Mouse (Mus musculus): ENCODE results near the gene Adpgk. TPM values are rescaled to one million over a fixed set of nuclear protein-coding genes. Genes with fewer than 3 reads are reported as not detected.
A peak's percentile ranks its signal among the peaks of the same experiment; 100 is the strongest.
"Not testable (repeated sequence)": the region's sequence is repeated elsewhere in the genome, so short reads cannot be mapped to it uniquely, and the experiment has no call there.

Adpgk gene
- polyA plus RNA-seq, 1 experiment from 2014 or later, result 31.2 TPM

DNA sequence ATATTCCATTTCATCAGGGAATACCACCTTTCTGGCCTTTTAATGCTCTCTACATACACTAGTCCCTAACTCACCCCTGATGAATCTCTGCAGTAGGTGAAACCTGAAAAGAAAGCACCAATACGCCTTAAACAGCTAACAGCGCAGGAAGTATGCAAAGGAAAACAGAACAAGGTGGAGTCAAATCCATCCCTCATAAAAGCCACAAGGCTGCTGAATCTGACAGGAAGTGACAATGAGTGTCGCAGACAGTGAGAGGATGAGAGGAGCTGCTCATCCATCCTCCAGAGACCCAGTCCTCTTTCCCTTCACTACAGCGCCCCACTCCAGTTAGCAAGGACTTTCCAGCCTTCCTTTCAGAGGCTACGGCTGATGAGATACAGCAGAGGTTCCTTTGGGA lies 47.1 kb downstream of the Adpgk start:
- Histone ChIP-seq H3K36me3 (peaks cover 20% of the 10 kb centered on the region), H3K4me2 (no peak overlapping the region), H3K9me3 (replicated peaks) (peaks cover 3% of the 10 kb centered on the region; the same call in 1 of the 2 replicates), H3K4me1 (replicated peaks) (no peaks in the 10 kb centered on the region), H3K9ac (no peak overlapping the region), H3K4me3 (no peak overlapping the region), H3K27me3 (replicated peaks) (no peaks in the 10 kb centered on the region), H3K27ac (ENCODE audit: poor library complexity, severe bottlenecking) (no peak overlapping the region)
- WGBS, result 77% methylated on average over 5 of the region's 5 CpGs
- no peak for ATAC-seq (ENCODE audit: insufficient number of reproducible peaks, low FRiP score)

DNA sequence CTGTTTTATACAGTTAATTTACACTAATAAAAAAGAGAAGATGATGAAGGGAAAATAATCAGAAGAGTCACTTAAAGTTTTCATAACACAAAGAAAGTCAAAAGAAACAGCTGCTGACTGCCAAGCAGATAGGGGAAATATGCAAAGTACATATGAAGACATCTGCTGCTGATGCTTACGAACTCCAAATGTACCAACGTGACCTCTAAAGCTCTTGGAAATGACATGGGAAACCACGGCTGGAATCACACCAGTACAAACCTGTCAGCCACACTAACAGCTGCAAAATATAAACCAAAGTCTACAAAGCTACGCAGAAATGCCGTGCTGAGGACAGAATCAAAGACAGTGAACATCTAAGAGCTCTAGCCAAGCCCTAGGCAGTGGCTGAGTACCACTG lies 47.7 kb downstream of the Adpgk start:
- H3K4me1 ChIP-seq (replicated peaks), result no peaks in the 10 kb centered on the region
- whole genome bisulfite sequencing, result 87% methylated on average over 5 of the region's 5 CpGs

GRCm38 (mm10) chr9:59340002-59340401 lies 48.6 kb downstream of the Adpgk start:
- no peaks in the 10 kb centered on the region for H3K4me1 ChIP-seq (replicated peaks)
- no peak overlapping the region for H3K4me3 ChIP-seq
- H3K27me3 ChIP-seq (replicated peaks), result no peaks in the 10 kb centered on the region
- no peak overlapping the region for H3K27ac ChIP-seq (ENCODE audit: poor library complexity, severe bottlenecking)
- H3K9ac ChIP-seq, result no peak overlapping the region
- WGBS, result 79% methylated on average over 9 of the region's 9 CpGs
- peaks cover 3% of the 10 kb centered on the region; the same call in 1 of the 2 replicates for H3K9me3 ChIP-seq (replicated peaks)
- no peak for ATAC-seq (ENCODE audit: insufficient number of reproducible peaks, low FRiP score)
- no peak overlapping the region for H3K4me2 ChIP-seq
- H3K36me3 ChIP-seq, result peaks cover 19% of the 10 kb centered on the region

More for the DNA sequence above, 47.7 kb downstream of the Adpgk start:
- Histone ChIP-seq H3K4me2 (no peak overlapping the region), H3K27me3 (replicated peaks) (no peaks in the 10 kb centered on the region), H3K27ac (ENCODE audit: poor library complexity, severe bottlenecking) (no peak overlapping the region), H3K4me3 (no peak overlapping the region), H3K9ac (no peak overlapping the region), H3K36me3 (peaks cover 19% of the 10 kb centered on the region), H3K9me3 (replicated peaks) (peaks cover 3% of the 10 kb centered on the region; the same call in 1 of the 2 replicates)
- ATAC-seq (ENCODE audit: insufficient number of reproducible peaks, low FRiP score), result no peak

DNA sequence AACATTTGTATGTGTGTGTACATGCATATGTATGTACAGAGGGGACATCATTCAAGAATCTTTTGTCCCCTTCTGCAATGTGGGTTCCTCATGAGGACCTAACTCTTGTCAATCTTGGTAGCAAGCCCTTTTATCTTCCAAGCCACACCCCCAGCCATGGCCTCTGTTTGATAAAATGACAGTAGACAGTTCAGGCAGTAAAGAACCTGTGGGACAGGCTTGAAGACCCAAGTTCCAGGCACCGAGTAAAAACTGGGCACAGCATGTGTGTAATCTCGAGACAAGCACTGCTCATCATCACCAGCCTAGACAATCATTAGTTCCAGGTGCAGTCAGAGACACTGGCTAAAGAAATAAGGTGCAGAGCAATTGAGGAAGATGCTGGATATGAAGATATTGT lies 54.8 kb downstream of the Adpgk start:
- Histone ChIP-seq H3K9ac (no peak overlapping the region), H3K4me2 (no peak overlapping the region), H3K9me3 (replicated peaks) (peaks cover 3% of the 10 kb centered on the region; the same call in 1 of the 2 replicates), H3K36me3 (peaks cover 7% of the 10 kb centered on the region), H3K4me3 (no peak overlapping the region), H3K27me3 (replicated peaks) (no peaks in the 10 kb centered on the region), H3K4me1 (replicated peaks) (no peaks in the 10 kb centered on the region), H3K27ac (ENCODE audit: poor library complexity, severe bottlenecking) (no peak overlapping the region)
- WGBS, result 46% methylated on average over 2 of the region's 2 CpGs
- ATAC-seq (ENCODE audit: insufficient number of reproducible peaks, low FRiP score), result no peak

DNA sequence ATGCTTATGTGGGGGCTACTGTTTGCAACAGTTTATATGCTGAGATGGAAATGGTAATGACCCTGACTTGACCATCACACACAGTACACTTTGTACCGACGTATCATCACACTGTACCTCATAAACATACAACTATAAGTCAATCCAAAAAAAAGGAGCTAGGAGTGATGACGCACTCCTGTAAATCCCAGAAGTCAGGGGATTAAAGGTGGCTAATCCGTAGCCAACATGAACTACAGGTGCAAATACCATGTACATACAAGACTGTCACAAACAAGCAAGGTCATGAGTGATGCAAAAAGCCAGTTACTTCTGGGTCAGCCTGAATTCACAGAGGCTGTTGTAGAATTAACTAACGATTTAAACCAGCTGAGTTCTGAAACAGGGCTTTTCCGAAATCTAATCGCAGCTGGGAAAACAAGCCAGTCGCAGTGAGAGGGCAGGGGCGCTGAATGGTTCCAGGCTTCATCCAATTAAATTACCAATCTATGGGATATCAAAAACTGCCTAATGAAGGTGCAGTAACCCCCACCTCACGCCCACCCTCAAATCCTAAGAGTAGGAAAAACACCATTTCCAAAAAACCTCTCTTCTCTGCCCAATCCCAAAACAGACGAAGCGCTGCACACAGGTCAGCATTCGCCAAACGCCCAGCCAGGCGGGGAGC lies 61.4 kb downstream of the Adpgk start:
- 13% methylated on average over 15 of the region's 15 CpGs for WGBS
- H3K4me1 ChIP-seq (replicated peaks), result 0 out of 2 replicates have a peak, but pooled peaks cover 4% of the 10 kb centered on the region
- no peaks in the 10 kb centered on the region for H3K27me3 ChIP-seq (replicated peaks)
- peak overlapping the region; percentile 77 for H3K9ac ChIP-seq
- H3K4me2 ChIP-seq, result peak overlapping the region; percentile 73
- ATAC-seq (ENCODE audit: insufficient number of reproducible peaks, low FRiP score), result no peak
- peak overlapping the region; percentile 62 for H3K27ac ChIP-seq (ENCODE audit: poor library complexity, severe bottlenecking)
- H3K36me3 ChIP-seq, result no peaks in the 10 kb centered on the region
- peak overlapping the region; percentile 69 for H3K4me3 ChIP-seq
- H3K9me3 ChIP-seq (replicated peaks), result no peaks in the 10 kb centered on the region

DNA sequence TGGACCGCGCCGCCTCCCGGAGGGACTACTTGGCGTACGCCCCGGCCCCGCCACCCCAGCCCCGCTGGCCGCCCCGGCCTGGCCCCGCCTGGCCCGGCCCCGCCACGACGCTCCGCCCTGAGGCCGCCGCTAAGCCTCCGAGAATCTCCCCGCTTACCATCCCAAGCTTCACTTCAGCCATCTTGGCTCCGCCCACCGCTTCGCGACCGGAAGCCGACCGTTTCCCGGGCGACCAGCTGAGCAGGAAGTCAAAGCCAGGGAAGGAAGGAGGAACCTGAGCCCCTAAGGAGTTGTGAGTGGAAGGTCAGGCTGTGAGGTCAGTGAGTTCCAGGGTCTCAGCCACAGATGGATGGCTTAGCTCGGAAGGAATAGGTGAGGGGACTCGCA lies 61.9 kb downstream of the Adpgk start, which contains the start of gene Bbs4:
Bbs4 (minus strand) TSS at position 256 of the 387 bp plus-strand sequence.
- Histone ChIP-seq H3K4me2 (peak within 1 kb of the TSS; percentile 73), H3K4me3 (peak within 1 kb of the TSS; percentile 69), H3K27me3 (replicated peaks) (no peaks in the 10 kb centered on the region), H3K9ac (peak within 1 kb of the TSS; percentile 77), H3K9me3 (replicated peaks) (no peaks in the 10 kb centered on the region), H3K4me1 (replicated peaks) (0 out of 2 replicates have a peak, but pooled peaks cover 4% of the 10 kb centered on the region), H3K36me3 (no peaks in the 10 kb centered on the region), H3K27ac (ENCODE audit: poor library complexity, severe bottlenecking) (peak within 1 kb of the TSS; percentile 62)
- WGBS, result 1% methylated on average over 30 of the region's 32 CpGs
- ATAC-seq (ENCODE audit: insufficient number of reproducible peaks, low FRiP score), result peak; percentile 96

GRCm38 (mm10) chr9:59358041-59358440 lies 66.7 kb downstream of the Adpgk start:
- H3K4me1 ChIP-seq (replicated peaks); H3K27ac ChIP-seq (ENCODE audit: poor library complexity, severe bottlenecking); H3K4me2 ChIP-seq; H3K36me3 ChIP-seq; H3K9ac ChIP-seq; H3K27me3 ChIP-seq (replicated peaks); H3K9me3 ChIP-seq (replicated peaks); H3K4me3 ChIP-seq; ATAC-seq (ENCODE audit: insufficient number of reproducible peaks, low FRiP score): not testable (repeated sequence)
- WGBS, result 67% methylated on average over 1 of the region's 1 CpGs

GRCm38 (mm10) chr9:59360487-59360886 lies 69.1 kb downstream of the Adpgk start:
- not testable (repeated sequence) for H3K9ac ChIP-seq; H3K27me3 ChIP-seq (replicated peaks); H3K4me3 ChIP-seq; H3K4me1 ChIP-seq (replicated peaks); H3K4me2 ChIP-seq; H3K27ac ChIP-seq (ENCODE audit: poor library complexity, severe bottlenecking); ATAC-seq (ENCODE audit: insufficient number of reproducible peaks, low FRiP score); H3K9me3 ChIP-seq (replicated peaks); H3K36me3 ChIP-seq
- WGBS, result 56% methylated on average over 2 of the region's 3 CpGs

DNA sequence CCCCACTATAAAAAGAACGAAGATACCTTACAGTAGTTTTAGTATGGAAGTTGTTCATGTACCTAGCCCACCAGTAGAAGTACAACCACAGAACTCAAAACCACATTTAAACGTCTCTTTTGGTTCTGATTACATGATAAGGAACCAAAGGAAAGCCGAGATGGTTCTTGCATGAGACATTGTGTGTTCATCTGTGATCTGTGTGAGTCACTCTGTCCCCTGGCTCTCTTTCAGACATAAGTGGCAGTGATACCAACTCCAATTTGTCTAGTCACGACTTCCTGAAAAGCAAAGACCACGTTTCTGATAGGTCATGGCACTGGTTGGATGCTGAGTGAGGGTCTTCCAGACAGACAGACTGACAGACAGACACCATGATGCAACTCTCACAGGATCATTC lies 77.9 kb downstream of the Adpgk start:
- no peak overlapping the region for H3K4me2 ChIP-seq
- H3K27ac ChIP-seq (ENCODE audit: poor library complexity, severe bottlenecking), result no peak overlapping the region
- peaks cover 15% of the 10 kb centered on the region for H3K9me3 ChIP-seq (replicated peaks)
- H3K36me3 ChIP-seq, result no peaks in the 10 kb centered on the region
- no peak overlapping the region for H3K4me3 ChIP-seq
- WGBS, result 70% methylated on average over 5 of the region's 5 CpGs
- no peaks in the 10 kb centered on the region for H3K27me3 ChIP-seq (replicated peaks)
- no peak overlapping the region for H3K9ac ChIP-seq
- H3K4me1 ChIP-seq (replicated peaks), result no peaks in the 10 kb centered on the region
- ATAC-seq (ENCODE audit: insufficient number of reproducible peaks, low FRiP score), result no peak

GRCm38 (mm10) chr9:59369646-59370045 lies 78.3 kb downstream of the Adpgk start:
- Histone ChIP-seq H3K9ac (no peak overlapping the region), H3K4me1 (replicated peaks) (no peaks in the 10 kb centered on the region), H3K27me3 (replicated peaks) (no peaks in the 10 kb centered on the region), H3K4me3 (no peak overlapping the region), H3K27ac (ENCODE audit: poor library complexity, severe bottlenecking) (no peak overlapping the region), H3K4me2 (no peak overlapping the region), H3K9me3 (replicated peaks) (peaks cover 20% of the 10 kb centered on the region), H3K36me3 (no peaks in the 10 kb centered on the region)
- 87% methylated on average over 9 of the region's 9 CpGs for whole genome bisulfite sequencing
- ATAC-seq (ENCODE audit: insufficient number of reproducible peaks, low FRiP score), result no peak

Measured in heart, embryonic 12.5 days (tissue).